Mouse (Mus musculus): ENCODE data around the gene Rhoh. TPM values are rescaled to one million over a fixed set of nuclear protein-coding genes. Genes with fewer than 3 reads are reported as not detected.

Rhoh gene
- polyA plus RNA-seq, 1 experiment from 2014 or later: 5.1 TPM

- H3K4me2 ChIP-seq (ENCODE audit: low read depth, low read length): no peak overlapping the region
- H3K27me3 ChIP-seq (ENCODE audit: insufficient read depth, low read length): no peaks in the 10 kb centered on the region
- no peak overlapping the region for H3K9ac ChIP-seq (replicated peaks)
- H3K27ac ChIP-seq (ENCODE audit: low read depth): no peak overlapping the region
- DNase-seq: no peak
- H3K4me3 ChIP-seq (ENCODE audit: low read depth, low read length): no peak overlapping the region
- H3K4me1 ChIP-seq (ENCODE audit: insufficient read depth): 0 out of 2 replicates have a peak, but pooled peaks cover 1% of the 10 kb centered on the region
- 44% methylated on average over 6 of the region's 6 CpGs for WGBS (ENCODE audit: insufficient replicate concordance)
- TF ChIP-seq CTCF (IDR thresholded peaks at IDR 0.05; ENCODE audit: low read depth) (no peak), EP300 (IDR thresholded peaks at IDR 0.05; ENCODE audit: low read depth) (no peak)
- no peaks in the 10 kb centered on the region; the same call in 1 of the 2 replicates for H3K36me3 ChIP-seq (replicated peaks; ENCODE audit: insufficient read depth, low read length)
- H3K9me3 ChIP-seq (ENCODE audit: low read length): no peaks in the 10 kb centered on the region
- no peak for ATAC-seq
These were observed 34.2 kb downstream of the Rhoh start for GRCm38 (mm10) chr5:65895121-65895692.

GRCm38 (mm10) chr5:65895764-65896163 lies 34.8 kb downstream of the Rhoh start:
- ATAC-seq: no peak
- TF ChIP-seq CTCF (IDR thresholded peaks at IDR 0.05; ENCODE audit: low read depth) (no peak), EP300 (IDR thresholded peaks at IDR 0.05; ENCODE audit: low read depth) (no peak)
- Histone ChIP-seq H3K4me1 (ENCODE audit: insufficient read depth) (peaks cover 6% of the 10 kb centered on the region; the same call in 1 of the 2 replicates), H3K27me3 (ENCODE audit: insufficient read depth, low read length) (no peaks in the 10 kb centered on the region), H3K27ac (ENCODE audit: low read depth) (no peak overlapping the region), H3K36me3 (replicated peaks; ENCODE audit: insufficient read depth, low read length) (no peaks in the 10 kb centered on the region; the same call in 1 of the 2 replicates), H3K4me3 (ENCODE audit: low read depth, low read length) (no peak overlapping the region), H3K9ac (replicated peaks) (no peak overlapping the region), H3K4me2 (ENCODE audit: low read depth, low read length) (no peak overlapping the region), H3K9me3 (ENCODE audit: low read length) (no peaks in the 10 kb centered on the region)
- DNase-seq: no peak
- WGBS (ENCODE audit: insufficient replicate concordance): 61% methylated on average over 7 of the region's 7 CpGs

GRCm38 (mm10) chr5:65897731-65898130 lies 36.7 kb downstream of the Rhoh start:
- TF ChIP-seq CTCF (IDR thresholded peaks at IDR 0.05; ENCODE audit: low read depth): no peak
- TF ChIP-seq EP300 (IDR thresholded peaks at IDR 0.05; ENCODE audit: low read depth): no peak
- DNase-seq: no peak
- Histone ChIP-seq H3K9ac (replicated peaks) (no peak overlapping the region), H3K4me3 (ENCODE audit: low read depth, low read length) (no peak overlapping the region), H3K4me1 (ENCODE audit: insufficient read depth) (peaks cover 8% of the 10 kb centered on the region; the same call in 1 of the 2 replicates), H3K9me3 (ENCODE audit: low read length) (no peaks in the 10 kb centered on the region), H3K27me3 (ENCODE audit: insufficient read depth, low read length) (no peaks in the 10 kb centered on the region), H3K4me2 (ENCODE audit: low read depth, low read length) (no peak overlapping the region), H3K36me3 (replicated peaks; ENCODE audit: insufficient read depth, low read length) (no peaks in the 10 kb centered on the region), H3K27ac (ENCODE audit: low read depth) (no peak overlapping the region)
- ATAC-seq: no peak
- WGBS (ENCODE audit: insufficient replicate concordance): 70% methylated on average over 2 of the region's 2 CpGs

GRCm38 (mm10) chr5:65898683-65899082 lies 37.7 kb downstream of the Rhoh start:
- Histone ChIP-seq H3K27me3 (ENCODE audit: insufficient read depth, low read length) (no peaks in the 10 kb centered on the region), H3K27ac (ENCODE audit: low read depth) (no peak overlapping the region), H3K4me2 (ENCODE audit: low read depth, low read length) (no peak overlapping the region), H3K36me3 (replicated peaks; ENCODE audit: insufficient read depth, low read length) (no peaks in the 10 kb centered on the region), H3K4me1 (ENCODE audit: insufficient read depth) (peaks cover 8% of the 10 kb centered on the region; the same call in 1 of the 2 replicates), H3K9me3 (ENCODE audit: low read length) (no peaks in the 10 kb centered on the region; the same call in 1 of the 2 replicates), H3K4me3 (ENCODE audit: low read depth, low read length) (no peak overlapping the region), H3K9ac (replicated peaks) (no peak overlapping the region)
- TF ChIP-seq EP300 (IDR thresholded peaks at IDR 0.05; ENCODE audit: low read depth) (no peak), CTCF (IDR thresholded peaks at IDR 0.05; ENCODE audit: low read depth) (no peak)
- DNase-seq: no peak
- ATAC-seq: no peak
- WGBS (ENCODE audit: insufficient replicate concordance): 60% methylated on average over 3 of the region's 3 CpGs

GRCm38 (mm10) chr5:65900113-65900512 lies 39.1 kb downstream of the Rhoh start:
- no peak overlapping the region for H3K4me3 ChIP-seq (ENCODE audit: low read depth, low read length)
- peak; percentile 63 for ATAC-seq

GRCm38 (mm10) chr5:65900862-65901265 lies 39.9 kb downstream of the Rhoh start:
- 17% methylated on average over 7 of the region's 7 CpGs for whole genome bisulfite sequencing (ENCODE audit: insufficient replicate concordance)
- 0 out of 2 replicates have a peak overlapping the region, but pooled peaks have one; percentile 1 for H3K4me2 ChIP-seq (ENCODE audit: low read depth, low read length)
- no peak overlapping the region for H3K9ac ChIP-seq (replicated peaks)
- peak; percentile 38 for TF ChIP-seq CTCF (IDR thresholded peaks at IDR 0.05; ENCODE audit: low read depth)
- peak; percentile 66; the same call in 1 of the 2 replicates for TF ChIP-seq EP300 (IDR thresholded peaks at IDR 0.05; ENCODE audit: low read depth)
- H3K4me3 ChIP-seq (ENCODE audit: low read depth, low read length): no peak overlapping the region
- H3K4me1 ChIP-seq (ENCODE audit: insufficient read depth): peaks cover 8% of the 10 kb centered on the region; the same call in 1 of the 2 replicates
- DNase-seq (peak; percentile 65), ATAC-seq (peak; percentile 80)
- H3K27ac ChIP-seq (ENCODE audit: low read depth): no peak overlapping the region
- H3K36me3 ChIP-seq (replicated peaks; ENCODE audit: insufficient read depth, low read length): no peaks in the 10 kb centered on the region
- peaks cover 4% of the 10 kb centered on the region; the same call in 1 of the 2 replicates for H3K9me3 ChIP-seq (ENCODE audit: low read length)
- no peaks in the 10 kb centered on the region for H3K27me3 ChIP-seq (ENCODE audit: insufficient read depth, low read length)

More at GRCm38 (mm10) chr5:65900113-65900512, 39.1 kb downstream of the Rhoh start:
- Histone ChIP-seq H3K4me1 (ENCODE audit: insufficient read depth) (peaks cover 8% of the 10 kb centered on the region; the same call in 1 of the 2 replicates), H3K36me3 (replicated peaks; ENCODE audit: insufficient read depth, low read length) (no peaks in the 10 kb centered on the region), H3K27me3 (ENCODE audit: insufficient read depth, low read length) (no peaks in the 10 kb centered on the region), H3K9ac (replicated peaks) (no peak overlapping the region), H3K9me3 (ENCODE audit: low read length) (peaks cover 4% of the 10 kb centered on the region; the same call in 1 of the 2 replicates), H3K4me2 (ENCODE audit: low read depth, low read length) (no peak overlapping the region), H3K27ac (ENCODE audit: low read depth) (no peak overlapping the region)
- TF ChIP-seq CTCF (IDR thresholded peaks at IDR 0.05; ENCODE audit: low read depth) (no peak), EP300 (IDR thresholded peaks at IDR 0.05; ENCODE audit: low read depth) (peak; percentile 52; the same call in 1 of the 2 replicates)
- WGBS (ENCODE audit: insufficient replicate concordance): 65% methylated on average over 6 of the region's 6 CpGs
- DNase-seq: no peak

Data from liver, postnatal 0 days (tissue).